Mouse (Mus musculus) CD8-positive naive resting alpha-beta T cell, adult 2 months (primary cell): ENCODE results near the gene Snrk.

Source experiments
- DNase-seq, 2 experiments: peaks; one replicate each; pipeline ENCODE4 v3.0.0; 2022; ENCODE audit warnings: low read depth in 2 of 2, low spot score in 2 of 2

The Snrk gene

DNA sequence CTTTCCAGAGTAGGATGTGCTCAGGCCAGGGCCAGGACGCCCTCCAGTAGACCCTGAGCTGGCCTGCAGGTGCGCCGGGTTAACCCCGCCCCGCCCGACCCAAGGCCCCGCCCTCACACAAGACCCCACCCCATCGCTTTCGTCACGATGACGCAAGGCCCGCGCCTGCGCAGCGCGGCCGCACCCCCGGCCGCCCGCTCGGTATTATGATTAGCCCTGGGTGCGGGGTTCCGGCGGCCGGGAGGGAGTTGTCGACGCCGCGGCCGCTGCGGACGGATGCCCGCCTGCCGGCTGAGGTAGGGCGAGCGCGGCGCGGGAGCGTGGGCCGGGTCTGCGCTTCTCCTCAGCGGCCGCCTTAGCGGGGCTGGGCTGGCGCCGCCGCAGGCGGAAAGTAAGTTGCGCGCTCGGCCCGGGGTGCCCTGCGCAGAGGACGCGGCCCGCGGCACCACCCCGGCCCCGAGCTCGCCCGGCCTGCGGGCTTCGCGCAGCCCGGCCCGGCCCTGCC is at the start of gene Snrk:
Gene Snrk, plus strand, starts transcription at position 155 of the 505 bp plus-strand sequence.
- peak; percentile 77 to 80 for DNase-seq

DNA sequence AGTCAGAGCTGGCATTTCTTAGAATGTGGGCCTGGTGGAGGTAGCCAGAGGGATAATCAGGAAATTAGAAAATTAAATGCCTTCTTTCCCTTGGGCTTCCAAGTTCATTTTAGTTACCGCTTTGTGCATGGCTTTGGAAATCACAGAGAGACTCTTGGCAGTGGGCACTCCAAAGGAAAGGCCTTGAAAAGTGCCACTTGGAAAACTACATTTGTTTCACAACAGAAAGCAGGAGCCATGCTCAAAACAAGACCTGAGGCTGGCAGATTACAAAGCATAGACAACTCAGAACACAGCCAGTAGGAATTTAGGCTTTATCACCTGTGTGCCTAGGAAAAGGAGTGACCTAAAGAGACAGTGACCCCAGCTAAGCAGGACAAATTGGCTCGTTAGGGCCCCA is 49.4 kb upstream of the Snrk start:
- no peak for DNase-seq

DNA sequence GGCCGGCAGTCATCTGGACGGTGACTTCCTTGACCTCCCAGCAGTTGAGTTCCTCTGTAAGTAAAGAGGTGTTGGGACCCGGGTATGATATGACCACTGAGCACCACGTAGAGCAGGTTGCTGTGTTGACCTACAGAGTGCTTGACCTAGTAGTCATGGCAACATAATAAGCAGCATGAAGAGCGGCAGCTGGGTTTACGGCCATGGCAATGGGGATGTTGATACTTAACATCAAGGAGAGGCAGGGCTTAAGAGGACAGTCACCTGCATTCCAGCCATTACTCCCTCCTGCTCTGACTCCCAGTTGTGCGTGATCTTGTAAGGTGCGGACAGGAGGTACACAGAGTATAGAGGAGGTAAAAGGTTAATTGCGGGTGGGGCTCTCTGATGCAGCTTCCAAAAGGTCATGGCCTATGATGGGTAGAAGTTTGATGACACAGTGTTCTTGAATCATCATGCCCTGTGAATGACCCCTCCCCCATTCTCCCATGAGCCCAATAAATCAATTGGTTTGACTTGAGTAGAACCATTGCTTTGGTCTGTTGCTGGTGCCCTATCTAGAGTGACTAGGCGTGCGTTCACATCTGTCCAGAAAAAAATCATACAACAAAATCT is 47.4 kb upstream of the Snrk start:
- no peak for DNase-seq

DNA sequence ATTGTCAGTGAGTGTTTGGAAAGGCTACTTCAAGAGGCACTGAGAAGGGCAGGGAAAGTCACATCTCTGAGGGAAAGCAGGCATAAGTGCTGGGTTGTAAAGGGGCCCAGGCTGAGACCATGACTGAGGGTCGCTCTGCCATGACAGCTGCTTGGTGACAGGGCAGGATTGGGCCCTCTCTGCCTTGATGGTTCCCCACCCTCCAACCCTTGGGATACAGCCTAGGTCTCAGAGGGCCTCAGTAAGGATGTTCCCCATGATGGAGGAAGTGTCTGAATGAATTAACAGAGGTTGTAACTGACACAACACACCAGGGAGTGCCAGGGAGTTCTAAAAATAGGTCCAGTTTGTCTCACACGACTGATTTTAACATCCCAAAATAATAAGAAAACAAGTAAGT is 43.1 kb upstream of the Snrk start:
- DNase-seq, result no peak

DNA sequence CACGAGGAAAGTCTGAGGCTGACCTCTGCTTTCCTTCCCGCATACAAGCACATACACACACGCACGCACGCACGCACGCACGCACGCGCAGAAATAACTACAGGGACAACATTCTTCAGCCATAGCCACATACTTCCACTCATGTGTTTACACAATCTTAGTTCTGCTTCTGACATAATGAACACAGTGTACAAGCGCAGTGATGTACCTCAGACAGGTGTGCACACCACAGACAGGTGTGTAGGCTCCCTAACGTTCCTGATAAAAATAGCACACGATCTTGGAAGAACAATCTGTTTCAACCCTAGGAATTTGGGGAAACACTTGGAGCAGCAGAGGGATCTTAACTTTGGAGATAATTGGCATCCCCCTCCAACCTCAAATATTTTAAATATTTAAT is 42.5 kb upstream of the Snrk start:
- DNase-seq, result no peak

DNA sequence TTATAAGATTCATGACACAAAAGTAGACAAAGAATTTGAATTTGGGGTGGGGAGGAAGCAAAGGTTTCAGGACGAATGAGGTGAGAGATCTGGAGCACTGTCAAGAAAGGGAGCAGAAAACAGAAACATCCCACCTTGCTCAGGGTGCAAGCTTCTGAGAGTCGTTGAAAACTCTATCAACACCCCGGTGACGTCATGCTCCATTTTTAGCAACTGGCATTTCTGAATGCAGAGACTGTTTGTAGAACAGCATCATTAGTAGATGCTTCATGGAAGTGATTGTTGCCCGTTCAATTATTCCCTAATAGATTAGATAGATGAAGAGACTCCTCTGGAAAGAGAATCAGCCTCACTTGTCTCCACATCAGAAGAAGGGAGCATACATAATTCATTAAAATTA is 38.6 kb upstream of the Snrk start:
- DNase-seq, result no peak

DNA sequence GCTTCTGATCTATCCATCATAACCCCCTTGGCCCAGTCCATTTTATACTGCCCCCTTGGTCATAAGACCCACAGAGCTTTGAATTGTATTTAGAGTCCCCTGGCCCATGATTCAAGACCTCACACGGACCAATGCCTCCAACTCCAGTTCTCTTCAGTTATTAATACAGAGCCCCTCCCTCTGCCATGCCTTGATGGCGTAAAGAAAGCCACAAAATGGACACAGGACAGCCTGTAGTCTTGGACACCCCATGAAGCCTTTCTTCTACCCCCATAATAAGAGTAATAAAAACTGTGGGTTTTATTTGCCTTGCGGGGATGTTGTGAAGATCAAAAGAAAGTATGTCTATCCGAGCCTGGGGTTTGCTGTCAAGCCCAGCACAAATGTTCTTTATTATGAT is 33.4 kb upstream of the Snrk start:
- DNase-seq, result no peak

DNA sequence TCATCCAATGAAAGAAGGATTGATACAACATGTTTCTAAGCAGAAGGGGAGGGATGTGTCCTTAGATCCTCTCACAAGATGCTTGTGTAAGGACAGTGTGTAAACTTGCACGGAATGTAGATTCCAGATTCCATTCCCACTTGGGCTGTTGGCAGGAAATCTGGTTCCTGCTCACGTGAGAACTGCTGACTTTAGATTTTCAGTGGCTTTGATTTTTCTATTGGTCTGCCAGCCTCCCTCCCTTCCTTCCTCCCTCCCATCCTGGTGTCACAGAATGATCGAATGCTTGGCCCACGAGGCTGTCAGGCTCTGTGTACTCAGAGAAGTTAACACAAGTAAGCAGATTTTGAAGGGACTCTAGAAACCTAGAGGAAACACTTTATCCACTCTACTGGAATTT is 32.9 kb upstream of the Snrk start:
- DNase-seq, result no peak

DNA sequence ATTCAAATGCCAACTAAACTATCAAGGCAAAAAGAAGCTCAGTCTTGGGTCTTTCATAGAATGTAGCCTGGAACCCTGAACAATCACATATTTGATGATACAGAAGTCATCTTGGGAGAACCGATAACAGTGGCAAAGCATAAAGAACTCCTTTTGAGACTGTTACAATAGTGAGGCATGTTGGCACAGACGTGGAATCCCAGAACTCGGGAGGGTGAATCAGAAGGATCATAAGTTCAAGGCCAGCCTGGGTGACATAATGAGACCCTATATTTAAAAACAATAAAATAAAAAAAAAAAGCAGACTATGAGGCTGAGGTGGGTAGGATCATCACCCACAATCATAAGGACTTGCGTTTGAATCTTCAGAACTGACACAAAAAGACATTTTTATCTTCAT is 32.4 kb upstream of the Snrk start:
- DNase-seq, result no peak

DNA sequence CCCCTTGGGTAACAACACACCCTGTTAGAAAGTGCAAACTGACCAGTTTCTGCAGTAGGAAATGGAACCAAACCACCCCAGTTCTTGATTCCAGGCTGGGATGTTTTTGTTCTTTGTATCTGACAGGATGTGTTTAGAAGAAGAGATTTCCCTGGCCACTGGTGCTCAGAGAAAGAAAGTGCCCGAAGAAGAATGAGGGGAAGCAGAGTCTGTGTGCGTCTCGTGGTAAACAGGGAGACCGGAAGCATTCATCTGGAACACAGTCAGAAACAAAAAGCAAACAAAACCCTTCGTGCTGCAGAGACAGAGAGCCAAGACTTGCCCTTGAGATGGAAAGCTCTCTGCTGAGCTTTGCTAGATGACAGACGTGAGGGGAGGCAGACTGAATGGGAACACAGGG is 32.0 kb upstream of the Snrk start:
- no peak for DNase-seq

DNA sequence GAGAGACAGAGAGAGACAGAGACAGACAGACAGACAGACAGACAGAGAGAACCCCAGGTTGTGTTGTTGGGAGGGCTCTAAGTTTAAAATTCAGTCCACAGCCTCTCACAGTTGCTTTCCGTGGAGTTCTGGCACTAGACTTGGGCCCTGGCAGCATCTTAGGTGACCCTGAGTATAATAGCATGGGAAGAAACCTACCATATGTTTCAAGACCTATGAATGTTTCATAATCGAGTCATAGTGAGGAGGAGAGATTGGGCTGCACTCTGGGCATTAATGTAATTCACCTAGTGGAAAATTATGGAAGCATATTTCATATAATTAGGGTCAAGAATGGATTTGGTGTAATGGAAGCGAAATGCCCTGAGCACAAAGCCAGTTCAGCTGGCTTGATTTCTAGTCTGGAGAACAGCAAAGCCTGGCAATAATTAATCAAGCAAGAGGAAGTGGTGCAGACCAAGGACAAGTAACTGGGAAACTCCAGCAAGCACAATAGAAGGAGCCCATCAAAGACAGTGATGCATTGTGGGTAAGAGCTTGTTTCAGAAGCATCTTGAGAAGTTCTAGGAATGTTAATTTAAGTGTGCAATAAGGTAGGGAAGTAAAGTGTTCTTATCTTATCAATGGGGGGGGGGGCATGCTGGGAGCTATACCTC is 31.4 kb upstream of the Snrk start:
- no peak for DNase-seq

DNA sequence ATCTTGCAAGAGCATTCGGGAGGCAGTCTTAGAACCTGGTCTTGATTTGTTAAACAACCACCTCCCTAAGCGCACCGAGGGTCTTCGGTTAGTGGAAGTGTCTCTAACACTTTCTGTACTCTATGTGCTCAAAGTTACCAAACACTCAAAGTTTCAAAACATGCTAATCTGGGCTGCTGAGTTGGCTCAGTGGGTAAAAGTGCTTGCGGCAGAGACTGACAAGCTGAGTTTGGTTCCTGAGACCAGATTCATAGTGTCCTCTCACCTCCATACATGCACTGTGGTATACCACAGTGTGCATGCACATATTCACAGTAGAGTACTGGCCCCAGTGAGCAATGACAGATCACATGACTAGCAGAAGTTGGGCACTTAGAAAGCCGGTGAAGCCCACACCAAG is 30.0 kb upstream of the Snrk start:
- no peak for DNase-seq

DNA sequence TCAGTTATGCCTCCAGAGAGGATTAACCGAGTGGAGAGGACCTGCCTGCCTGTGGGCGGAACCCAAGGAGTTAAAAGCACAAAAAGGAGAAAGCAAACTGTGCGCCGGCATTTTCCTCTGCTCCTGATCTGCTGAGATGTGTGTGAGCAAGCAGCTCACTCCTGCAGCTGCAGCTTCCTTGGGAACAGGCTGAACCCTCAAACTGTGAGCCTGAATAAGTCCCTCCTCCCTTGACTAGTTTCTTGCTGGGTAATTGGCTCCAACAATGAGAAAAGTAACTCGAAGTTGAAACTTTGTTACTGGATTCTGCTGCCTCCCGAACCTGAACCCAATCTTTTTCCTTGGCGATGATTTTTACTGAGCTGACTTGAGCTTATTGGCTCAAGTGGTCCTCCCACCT is 25.9 kb upstream of the Snrk start:
- DNase-seq, result no peak

DNA sequence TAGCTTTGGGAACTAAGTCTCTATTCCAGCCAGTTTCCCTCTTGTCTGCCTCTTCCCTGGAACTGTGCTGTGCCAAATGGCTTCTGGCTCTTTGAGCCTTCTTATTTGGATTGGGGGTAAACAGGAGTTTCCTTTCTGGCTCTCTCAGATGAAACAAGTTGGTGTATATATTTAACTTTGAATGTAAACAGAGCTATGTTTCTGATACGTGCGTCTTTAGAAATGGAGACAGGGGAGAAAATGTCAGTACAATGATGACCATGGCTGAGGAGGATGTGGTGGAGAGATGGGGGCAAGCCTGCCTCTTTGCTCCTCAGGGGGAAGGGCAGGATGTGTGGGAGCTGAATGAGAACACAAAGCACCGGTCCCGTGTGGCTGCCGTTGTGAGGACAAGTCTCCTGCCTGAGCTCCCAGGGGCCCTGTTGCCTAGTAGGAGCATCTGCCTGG is 25.3 kb upstream of the Snrk start:
- DNase-seq, result no peak

DNA sequence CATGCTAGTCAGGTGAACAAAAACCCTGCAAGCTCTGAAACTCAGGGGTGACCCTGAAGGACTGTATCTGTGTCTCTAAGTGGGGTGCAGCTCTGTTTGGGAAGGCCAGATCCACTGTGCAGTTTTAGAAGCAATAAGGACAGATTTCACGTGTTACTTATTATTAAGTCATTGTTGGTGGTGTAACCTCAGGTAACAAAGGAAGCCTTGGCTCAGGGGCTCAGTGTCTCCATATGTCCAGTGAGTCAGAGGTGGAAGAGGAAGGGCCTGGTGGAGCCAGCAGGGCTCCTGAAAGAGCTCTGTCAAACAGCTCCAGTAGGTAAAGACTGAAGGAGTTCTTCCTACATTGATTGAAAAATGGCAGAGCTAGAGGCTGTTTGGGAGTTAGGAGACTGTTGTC is 22.9 kb upstream of the Snrk start:
- no peak for DNase-seq

DNA sequence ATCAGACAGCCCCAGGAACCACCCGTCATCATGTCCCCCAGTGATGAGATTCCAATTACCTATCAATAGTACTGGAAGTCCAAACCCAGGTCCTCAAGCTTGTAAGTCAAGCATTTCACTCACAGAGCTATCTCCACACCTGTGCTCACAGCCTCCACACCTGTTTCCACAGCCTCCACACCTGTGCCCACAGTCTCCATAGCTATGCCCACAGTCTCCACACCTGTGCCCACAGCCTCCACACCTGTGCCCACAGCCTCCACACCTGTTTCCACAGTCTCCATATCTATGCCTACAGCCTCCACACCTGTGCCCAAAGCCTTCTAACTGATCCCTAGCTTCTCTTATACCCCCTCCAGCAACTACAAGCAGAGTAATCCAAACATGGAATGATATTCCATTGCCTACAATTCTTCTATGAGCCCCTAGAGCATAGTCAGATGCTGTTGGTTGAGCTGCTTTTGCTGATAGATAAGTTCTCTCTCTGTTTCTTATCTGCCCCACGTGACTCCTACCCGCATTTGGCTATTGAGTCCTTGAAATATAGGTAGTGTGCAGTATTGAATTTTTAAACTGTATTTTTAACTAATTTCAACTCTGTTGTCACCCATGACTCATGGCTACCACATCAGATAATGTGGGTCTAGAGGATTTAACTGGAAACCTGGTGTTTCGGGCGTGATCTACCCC is 20.1 kb upstream of the Snrk start:
- DNase-seq, result no peak

DNA sequence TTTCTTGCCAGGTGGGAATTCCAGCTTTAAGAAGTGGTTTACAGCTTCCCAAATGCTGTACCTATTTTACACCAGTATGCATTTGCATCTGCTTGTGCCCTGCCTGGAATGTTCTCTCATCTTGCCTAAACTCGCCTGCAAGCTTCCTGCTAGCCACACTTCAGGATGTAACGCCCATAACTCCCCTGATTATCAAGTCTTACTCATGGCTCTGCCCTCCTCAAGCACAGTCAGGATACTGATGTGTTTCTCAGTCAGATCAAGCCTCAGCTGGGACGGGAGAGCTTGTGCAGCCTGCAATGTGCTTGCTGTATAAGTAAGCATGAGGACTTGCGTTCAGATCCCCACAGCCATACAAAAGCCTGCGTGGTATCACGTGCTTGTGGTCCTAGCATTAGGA is 19.5 kb upstream of the Snrk start:
- DNase-seq, result no peak

DNA sequence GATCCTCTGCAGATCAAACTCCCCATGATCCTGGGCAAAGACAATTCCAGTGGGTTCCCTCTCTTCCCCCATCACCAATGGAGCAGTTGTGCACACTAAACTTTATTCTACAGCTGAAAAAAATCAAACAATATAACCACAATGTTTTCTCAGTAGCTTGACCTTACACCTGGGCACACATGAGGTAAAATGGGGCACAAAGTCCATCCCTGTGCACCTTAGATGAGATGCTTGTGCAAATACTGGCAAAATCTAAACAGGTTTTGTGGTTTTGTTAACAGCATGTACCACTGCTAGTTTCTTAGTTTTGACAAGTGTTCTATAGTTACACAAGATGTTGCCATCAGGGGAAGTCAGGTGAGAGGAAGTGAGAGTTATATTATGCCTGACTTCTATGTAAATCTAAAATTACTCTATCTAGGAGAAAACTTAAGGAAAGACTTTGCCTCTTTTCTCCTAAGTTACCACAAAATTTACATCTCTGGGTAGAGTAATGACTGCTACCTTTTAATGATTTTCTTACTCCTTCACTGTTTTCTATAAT is 16.4 kb upstream of the Snrk start:
- DNase-seq, result no peak

DNA sequence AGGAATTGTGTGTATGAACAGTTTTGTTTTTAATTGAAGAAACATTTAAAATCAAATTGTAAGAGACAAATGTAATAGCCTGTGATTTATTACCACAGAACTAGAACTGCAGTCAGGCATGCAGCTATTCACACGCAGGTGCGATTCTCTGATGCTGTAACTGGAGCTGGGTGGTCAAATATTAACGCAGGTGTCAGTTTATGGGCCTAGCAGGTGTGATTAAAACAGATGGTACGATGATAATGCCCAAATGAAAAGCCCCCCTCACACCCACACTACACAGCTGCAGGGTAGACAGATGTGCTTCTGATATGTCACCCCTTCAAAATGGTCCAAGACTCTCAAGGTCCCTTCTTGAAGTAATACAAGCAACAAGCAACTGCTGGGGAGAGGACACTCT is 15.9 kb upstream of the Snrk start:
- no peak for DNase-seq

DNA sequence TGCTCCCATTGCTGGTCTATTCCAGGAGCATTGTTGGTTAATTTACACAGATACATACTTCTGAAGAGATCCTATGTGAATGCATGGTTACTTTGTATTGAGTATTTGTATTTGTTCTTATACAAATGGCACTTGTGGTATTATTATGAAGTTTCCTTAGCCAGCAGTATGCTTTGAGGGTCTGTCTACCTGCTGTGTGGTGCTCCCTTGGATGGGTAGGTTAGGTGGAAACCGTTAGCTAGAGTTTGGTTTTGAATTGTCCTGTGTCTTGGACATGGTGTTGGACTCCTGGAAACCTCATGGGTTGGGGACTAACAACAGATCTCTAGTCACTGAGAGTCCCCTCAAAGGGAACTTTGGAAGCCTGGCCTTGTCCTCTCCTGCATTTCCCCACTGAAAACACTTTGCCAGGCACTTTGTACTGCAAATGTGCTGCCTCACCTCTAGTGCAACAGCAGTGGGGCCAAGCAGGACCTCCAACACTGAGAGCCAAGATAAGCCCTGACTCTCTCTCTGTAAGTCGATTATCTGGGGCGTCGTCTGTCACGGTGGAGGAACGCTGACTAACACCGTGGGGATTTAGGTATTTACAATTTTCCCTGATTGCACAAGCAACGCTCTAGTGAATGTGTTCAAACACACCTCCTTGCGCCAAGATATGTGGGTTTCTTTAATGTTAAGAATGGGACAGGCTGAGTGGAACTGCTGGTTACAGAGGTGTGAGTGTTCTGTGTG is 13.3 kb upstream of the Snrk start:
- no peak for DNase-seq

DNA sequence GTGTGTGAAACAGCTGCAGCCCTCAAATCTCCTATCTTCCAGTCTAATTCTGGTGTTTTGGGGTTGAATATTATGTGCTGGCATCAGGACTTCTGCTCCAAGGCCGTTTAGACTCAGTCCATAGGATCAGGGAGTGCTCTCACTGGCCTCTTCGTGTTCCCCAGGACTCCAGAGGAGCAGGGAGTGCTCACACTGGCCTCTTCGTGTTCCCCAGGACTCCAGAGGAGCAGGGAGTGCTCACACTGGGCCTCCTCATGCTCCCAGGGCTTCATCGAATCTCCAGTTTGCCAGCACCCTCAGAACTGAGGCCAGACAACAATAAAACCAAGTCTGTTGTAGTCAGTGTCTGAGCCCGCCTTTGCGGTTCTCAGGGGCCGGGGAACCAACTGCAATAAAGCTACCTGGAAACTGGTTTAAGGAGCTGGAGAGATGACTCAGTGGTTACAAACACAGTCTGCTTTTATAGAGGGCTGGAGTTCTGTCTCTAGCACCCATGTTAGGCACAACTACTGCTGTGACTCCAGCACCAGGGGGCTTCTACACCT is 12.7 kb upstream of the Snrk start:
- no peak for DNase-seq
